Mouse (Mus musculus): Measurements from ENCODE around the gene Ebp. TPM values are rescaled to one million over a fixed set of nuclear protein-coding genes. Genes with fewer than 3 reads are reported as not detected.

Ebp gene
- total RNA-seq, 4 experiments from 2014 or later, result 27.4 to 35.9 (median 33.1) TPM

Other genes with a start within 250 kb of the Ebp start
- gene Hdac6, start 245.6 kb downstream of the Ebp start, total RNA-seq (2022), result 10 to 100 TPM; 45.1 to 52.4 (median 46.9) TPM
- not detected for gene Gata1, start 215.4 kb downstream of the Ebp start, total RNA-seq (2022)
- 1 to 10 TPM in 2 of 4 experiments, under 1 TPM in 1, not detected in 1; 0.63 to 1.2 (median 1.1) TPM for gene Glod5, start 175.0 kb downstream of the Ebp start, total RNA-seq (2022)
- 10 to 100 TPM; 24.7 to 27.5 (median 26.6) TPM for gene Suv39h1, start 118.8 kb downstream of the Ebp start, total RNA-seq (2022)
- gene Was, start 103.0 kb downstream of the Ebp start, total RNA-seq (2022), result 1 to 10 TPM in 3 of 4 experiments, under 1 TPM in 1; 0.82 to 3.6 (median 2.0) TPM
- 100 to 1,000 TPM; 176 to 202 (median 193) TPM for gene Wdr13, start 60.6 kb downstream of the Ebp start, total RNA-seq (2022)
- gene Rbm3, start 47.6 kb downstream of the Ebp start, total RNA-seq (2022), result 100 to 1,000 TPM; 134 to 198 (median 155) TPM
- gene Tbc1d25, start 17.3 kb downstream of the Ebp start, total RNA-seq (2022), result 10 to 100 TPM; 12.7 to 15.0 (median 14.8) TPM
- gene Porcn, start 13.0 kb upstream of the Ebp start, total RNA-seq (2022), result 10 to 100 TPM; 66.0 to 71.8 (median 70.8) TPM
- gene Ftsj1, start 58.9 kb upstream of the Ebp start, total RNA-seq (2022), result 10 to 100 TPM; 21.8 to 24.3 (median 23.1) TPM
- 1 to 10 TPM; 3.0 to 4.2 (median 3.7) TPM for gene Slc38a5, start 77.6 kb upstream of the Ebp start, total RNA-seq (2022)
- not detected for gene Ssxb10, start 133.9 kb upstream of the Ebp start, total RNA-seq (2022)
- not detected for gene Ssxb9, start 173.5 kb upstream of the Ebp start, total RNA-seq (2022)
- not detected for gene Ssxb1, start 219.8 kb upstream of the Ebp start, total RNA-seq (2022)